Mouse (Mus musculus) naive thymus-derived CD4-positive, alpha-beta T cell, adult 2 months (primary cell): Measurements from ENCODE around the gene Slc1a7.

Experiments used
- DNase-seq: peaks from one replicate; pipeline ENCODE4 v3.0.0-alpha.2; 2011; ENCODE audit warnings: low read depth

The Slc1a7 gene

GRCm38 (mm10) chr4:108055873-108056272, 87.7 kb downstream of the Slc1a7 start:
- no peak for DNase-seq

- no peak for DNase-seq
These were observed 89.1 kb downstream of the Slc1a7 start for GRCm38 (mm10) chr4:108057247-108057646.

- DNase-seq = no peak
These were observed 90.0 kb downstream of the Slc1a7 start for GRCm38 (mm10) chr4:108058166-108058565.

- DNase-seq = no peak
These were observed 91.7 kb downstream of the Slc1a7 start for GRCm38 (mm10) chr4:108059601-108060379.

GRCm38 (mm10) chr4:108060774-108061173, 92.6 kb downstream of the Slc1a7 start:
- DNase-seq = no peak

GRCm38 (mm10) chr4:108062524-108062923, 94.4 kb downstream of the Slc1a7 start:
- DNase-seq = no peak
